Mouse (Mus musculus) C2C12 (cell line): ENCODE data around the gene Hba-a2. TPM values are rescaled to one million over a fixed set of nuclear protein-coding genes. Genes with fewer than 3 reads are reported as not detected.

Experiments
- H3K27me3 ChIP-seq: one replicate; pipeline ENCODE4 v1.6.1; 2011; ENCODE audit not compliant: control insufficient read depth, insufficient read depth, insufficient read length
- H3K36me3 ChIP-seq: one replicate; pipeline ENCODE4 v1.6.1; 2011; ENCODE audit not compliant: control insufficient read depth, insufficient read depth
- H3K4me3 ChIP-seq: one replicate; pipeline ENCODE4 v1.5.1; 2011; ENCODE audit warnings: mild to moderate bottlenecking, control low read depth; ENCODE audit not compliant: poor library complexity, insufficient read depth, severe bottlenecking
- H3K79me2 ChIP-seq: one replicate; pipeline ENCODE4 v1.6.1; 2011; ENCODE audit not compliant: control insufficient read depth, insufficient read depth
- H3K79me3 ChIP-seq: one replicate; pipeline ENCODE4 v1.6.1; 2011; ENCODE audit warnings: low read depth, control low read depth
- H3ac ChIP-seq: one replicate; pipeline ENCODE3; 2011; ENCODE audit warnings: low read depth; ENCODE audit not compliant: control insufficient read depth, insufficient read length
- CEBPB ChIP-seq: IDR thresholded peaks from one replicate; pipeline ENCODE4 v1.6.1; 2011; ENCODE audit warnings: low read depth, mild to moderate bottlenecking, control low read depth, moderate library complexity
- CTCF ChIP-seq: IDR thresholded peaks from one replicate; pipeline ENCODE4 v1.5.1; 2011; ENCODE audit not compliant: control insufficient read depth, insufficient read depth, insufficient read length
- FOSL1 ChIP-seq: IDR thresholded peaks from one replicate; pipeline ENCODE4 v1.8.0; 2011; ENCODE audit warnings: mild to moderate bottlenecking, low read length; ENCODE audit not compliant: poor library complexity, insufficient read depth, severe bottlenecking
- MAX ChIP-seq: IDR thresholded peaks from one replicate; pipeline ENCODE4 v1.6.1; 2011; ENCODE audit warnings: mild to moderate bottlenecking, control low read depth
- MYOD1 ChIP-seq: IDR thresholded peaks from one replicate; pipeline ENCODE4 v1.6.1; 2011; ENCODE audit warnings: low read depth; ENCODE audit not compliant: control insufficient read depth, insufficient read length
- MYOG ChIP-seq: IDR thresholded peaks from one replicate; pipeline ENCODE4 v1.6.1; 2011; ENCODE audit not compliant: control insufficient read depth, insufficient read length; ENCODE audit errors: extremely low read depth
- USF1 ChIP-seq: IDR thresholded peaks from one replicate; pipeline ENCODE4 v1.6.1; 2011; ENCODE audit warnings: low read depth, mild to moderate bottlenecking, control low read depth, moderate library complexity
- polyA plus RNA-seq: library from polyadenylated mRNA; unstranded; fragments of >200 nt; fragmentation: generic; extraction: Trizol; gene quantifications from one replicate; pipeline ENCODE4 v1.2.1, GENCODE M21; 2012; ENCODE audit warnings: missing spikeins

Hba-a2 gene
- polyA plus RNA-seq, 1 experiment: not detected

GRCm38 (mm10) chr11:32309928-32310327 lies 13.6 kb downstream of the Hba-a2 start:
- no peaks in the 10 kb centered on the region for H3K36me3 ChIP-seq
- H3K79me3 ChIP-seq: no peaks in the 10 kb centered on the region
- H3K4me3 ChIP-seq: no peak overlapping the region
- H3ac ChIP-seq: no peak overlapping the region
- H3K79me2 ChIP-seq: no peaks in the 10 kb centered on the region
- TF ChIP-seq FOSL1: no peak
- TF ChIP-seq CTCF: no peak
- no peak for TF ChIP-seq USF1
- TF ChIP-seq MYOD1: no peak
- no peak for TF ChIP-seq CEBPB
- TF ChIP-seq MAX: no peak
- no peak for TF ChIP-seq MYOG
- no peaks in the 10 kb centered on the region for H3K27me3 ChIP-seq

DNA sequence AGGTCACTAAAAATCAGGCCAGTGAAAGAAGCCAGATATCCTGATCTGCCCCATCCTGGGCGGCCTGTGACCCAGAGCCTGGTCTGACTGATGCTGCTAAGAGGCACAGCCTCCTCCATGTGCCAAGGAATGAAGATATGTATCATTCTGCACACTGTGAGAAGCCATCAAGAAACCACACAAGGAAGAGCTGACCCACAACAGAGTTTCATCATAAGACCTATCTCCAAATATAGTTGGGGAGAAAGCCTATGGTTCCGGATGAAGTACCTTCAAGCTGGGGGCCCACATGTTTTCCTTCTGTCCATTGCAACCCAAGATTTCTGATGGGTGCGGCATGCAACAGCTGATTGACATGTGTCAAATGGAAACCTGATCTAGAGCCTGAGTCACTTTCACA lies 19.7 kb downstream of the Hba-a2 start:
- Histone ChIP-seq H3K4me3 (no peak overlapping the region), H3ac (no peak overlapping the region), H3K27me3 (no peaks in the 10 kb centered on the region), H3K36me3 (no peaks in the 10 kb centered on the region), H3K79me3 (no peaks in the 10 kb centered on the region), H3K79me2 (no peaks in the 10 kb centered on the region)
- TF ChIP-seq CEBPB: no peak
- no peak for TF ChIP-seq CTCF

DNA sequence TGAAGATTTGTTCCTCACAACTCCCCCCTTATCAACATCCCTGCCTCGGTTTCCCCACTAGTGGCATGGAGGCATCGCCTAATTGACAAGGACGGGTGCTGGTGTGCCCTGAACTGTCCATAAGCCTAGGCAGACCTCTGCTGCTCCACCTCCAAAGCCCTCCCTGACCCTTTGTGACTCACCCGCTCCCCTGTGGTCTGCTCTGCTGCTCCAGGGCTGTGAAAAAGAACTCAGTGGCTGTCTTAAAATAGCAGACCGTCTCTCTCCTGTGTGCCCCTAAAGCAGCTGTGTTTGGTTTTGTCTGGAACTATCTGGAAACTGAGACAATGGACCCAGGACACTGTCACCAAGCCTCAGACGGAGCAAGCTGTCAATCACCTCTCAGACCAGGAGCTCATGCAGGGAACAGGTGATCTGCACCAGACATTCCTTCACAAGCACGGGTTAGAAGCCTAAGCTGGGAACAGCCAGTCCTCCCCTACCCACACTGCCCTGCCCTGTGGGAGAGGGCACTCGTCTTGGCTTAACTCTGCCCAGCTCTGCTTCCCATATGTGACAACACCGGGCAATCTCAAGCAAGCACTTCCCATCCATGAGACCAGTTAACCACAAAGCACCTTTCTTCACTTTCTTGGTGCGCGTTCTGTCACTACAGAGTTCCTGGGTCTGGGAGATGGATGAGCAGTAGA lies 24.4 kb downstream of the Hba-a2 start:
- Histone ChIP-seq H3K27me3 (no peaks in the 10 kb centered on the region), H3K79me2 (no peaks in the 10 kb centered on the region), H3K36me3 (no peaks in the 10 kb centered on the region), H3K4me3 (no peak overlapping the region), H3ac (no peak overlapping the region), H3K79me3 (no peaks in the 10 kb centered on the region)
- no peak for TF ChIP-seq CEBPB
- TF ChIP-seq USF1: no peak
- TF ChIP-seq MYOD1: peak; percentile 40
- TF ChIP-seq FOSL1: no peak
- no peak for TF ChIP-seq MYOG
- no peak for TF ChIP-seq CTCF

DNA sequence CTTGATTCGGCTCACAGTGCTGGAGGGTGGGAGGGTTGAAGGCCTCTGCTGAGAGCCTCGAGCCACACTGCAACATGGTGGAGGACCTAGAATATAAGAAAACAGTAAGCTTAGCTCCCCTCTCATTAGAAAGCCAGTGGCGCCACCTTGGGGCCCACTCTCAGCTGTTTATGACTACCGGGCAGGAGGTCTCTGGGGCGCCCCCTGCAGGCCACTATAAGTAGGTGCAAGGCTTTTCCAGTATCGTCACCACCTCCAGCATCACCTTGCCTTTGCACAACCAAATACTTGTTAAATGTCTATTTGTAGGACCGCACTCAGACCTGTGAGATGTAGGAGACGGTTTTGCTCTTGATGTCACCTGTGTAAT lies 24.9 kb downstream of the Hba-a2 start:
- no peak overlapping the region for H3K4me3 ChIP-seq
- H3K27me3 ChIP-seq: no peaks in the 10 kb centered on the region
- H3K36me3 ChIP-seq: no peaks in the 10 kb centered on the region
- TF ChIP-seq CTCF (peak; percentile 80), USF1 (no peak)
- H3K79me3 ChIP-seq: no peaks in the 10 kb centered on the region
- H3ac ChIP-seq: no peak overlapping the region
- H3K79me2 ChIP-seq: no peaks in the 10 kb centered on the region

DNA sequence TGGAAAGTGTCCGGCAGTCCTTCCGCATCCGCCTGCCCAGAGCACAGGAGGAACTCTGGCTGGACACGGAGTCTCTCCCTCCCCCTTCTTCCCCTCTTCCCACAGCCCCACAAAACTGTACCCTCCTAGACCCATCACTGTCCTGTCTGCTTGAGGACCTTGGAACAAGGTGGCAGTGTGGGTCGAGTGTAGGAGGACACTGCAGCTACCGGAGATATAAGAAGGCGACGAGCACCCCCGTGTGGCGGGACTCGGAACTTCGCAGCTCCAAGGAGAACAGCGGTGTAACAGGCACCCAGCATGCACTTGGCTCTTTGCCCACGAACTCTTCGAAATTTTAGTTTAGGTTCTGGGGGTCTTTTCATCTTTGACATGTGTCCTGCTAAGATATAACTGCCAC lies 28.3 kb downstream of the Hba-a2 start:
- Histone ChIP-seq H3K4me3 (no peak overlapping the region), H3K27me3 (no peaks in the 10 kb centered on the region), H3ac (no peak overlapping the region), H3K79me3 (no peaks in the 10 kb centered on the region), H3K79me2 (no peaks in the 10 kb centered on the region), H3K36me3 (no peaks in the 10 kb centered on the region)
- TF ChIP-seq CTCF: peak; percentile 58
- TF ChIP-seq CEBPB: no peak

GRCm38 (mm10) chr11:32331075-32331474 lies 34.8 kb downstream of the Hba-a2 start:
- Histone ChIP-seq H3ac (no peak overlapping the region), H3K27me3 (no peaks in the 10 kb centered on the region), H3K4me3 (no peak overlapping the region), H3K36me3 (no peaks in the 10 kb centered on the region), H3K79me2 (no peaks in the 10 kb centered on the region), H3K79me3 (no peaks in the 10 kb centered on the region)
- TF ChIP-seq MYOD1: peak; percentile 65
- no peak for TF ChIP-seq CTCF
